Mouse (Mus musculus) adrenal gland, postnatal 14 days (tissue): Measurements from ENCODE around the gene Lgr6. TPM values are rescaled to one million over a fixed set of nuclear protein-coding genes. Genes with fewer than 3 reads are reported as not detected.
A peak's percentile ranks its signal among the peaks of the same experiment; 100 is the strongest.
"Not testable (repeated sequence)": the region's sequence is repeated elsewhere in the genome, so short reads cannot be mapped to it uniquely, and the experiment has no call there.

ENCODE experiments used
- DNase-seq: peaks from one replicate; pipeline ENCODE4 v3.0.0; 2021; ENCODE audit warnings: mixed read lengths
- total RNA-seq: library from RNA; stranded (reverse); gene quantifications from 2 replicates; pipeline ENCODE4 v1.2.3, GENCODE M21; 2021

Lgr6 gene
- total RNA-seq, 1 experiment from 2014 or later = 22.0 TPM

DNA sequence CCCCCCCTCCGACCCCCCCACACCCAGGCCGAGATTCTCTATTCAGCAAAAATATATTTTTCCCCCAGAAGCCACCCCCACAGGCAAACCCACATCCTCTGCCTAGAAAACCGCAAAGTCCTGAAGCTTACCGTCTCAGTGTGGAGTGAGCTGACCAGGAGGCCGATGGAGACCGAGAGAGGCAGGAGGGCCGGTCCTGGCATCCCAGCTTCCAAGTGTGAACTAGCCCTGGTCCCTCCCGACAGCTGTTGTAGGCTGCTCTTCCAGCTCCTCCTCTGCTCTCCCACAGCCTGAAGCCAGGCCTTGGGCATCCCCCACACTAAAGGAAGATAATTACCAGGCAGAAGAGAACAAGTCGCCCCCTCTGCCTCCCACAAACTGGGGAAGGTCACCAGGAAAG is 23.9 kb upstream of the Lgr6 start:
- DNase-seq = no peak

DNA sequence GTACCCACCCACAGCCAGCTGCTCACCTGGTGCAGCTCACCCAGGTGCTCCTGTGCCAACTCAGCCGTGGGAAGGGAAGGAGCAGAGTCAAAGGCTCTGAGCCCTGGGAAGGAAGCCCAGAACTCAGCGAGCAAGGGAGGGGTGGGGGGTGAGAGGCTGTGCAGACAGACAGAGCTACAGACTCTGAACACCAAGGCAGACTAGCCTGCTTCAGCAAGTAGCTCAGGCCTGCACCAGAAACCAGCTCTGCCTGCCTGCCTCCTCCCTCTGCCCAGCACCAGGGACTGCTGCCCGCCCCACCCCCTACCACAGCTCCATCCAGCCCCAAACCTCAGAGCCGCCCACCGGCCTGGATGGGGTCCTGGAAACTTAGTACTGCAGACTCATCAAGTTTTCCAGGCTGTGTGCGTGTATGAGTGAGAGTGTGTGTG is 22.9 kb upstream of the Lgr6 start:
- no peak for DNase-seq

DNA sequence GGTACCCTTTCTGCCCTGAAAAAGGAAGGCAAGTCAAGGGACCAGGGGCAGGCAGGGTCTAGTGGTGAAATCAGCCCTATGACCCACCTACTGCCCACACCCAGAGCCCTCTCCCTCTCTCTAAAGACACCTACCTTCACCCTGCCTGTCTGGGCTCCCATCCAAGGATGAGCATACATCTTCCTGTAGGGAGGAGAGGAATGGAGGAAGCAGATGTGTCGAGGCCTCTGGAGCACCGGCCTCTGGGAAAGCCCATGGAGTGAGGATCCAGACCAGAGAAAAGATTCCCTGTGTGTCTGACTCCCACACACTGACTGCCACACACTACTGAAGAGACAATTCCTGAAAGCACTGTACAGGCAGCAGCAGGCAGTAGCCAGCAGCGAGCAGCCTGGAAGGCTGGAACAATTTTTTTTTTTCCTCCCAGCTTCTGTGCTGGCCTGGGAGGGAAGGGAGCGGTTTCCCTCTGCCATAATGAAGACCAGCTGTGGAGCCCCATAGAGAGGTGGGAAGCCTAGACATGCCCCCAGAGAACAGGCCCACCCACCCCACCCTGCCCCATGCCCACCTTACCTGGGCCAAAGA is 21.5 kb upstream of the Lgr6 start:
- peak; percentile 46 for DNase-seq

DNA sequence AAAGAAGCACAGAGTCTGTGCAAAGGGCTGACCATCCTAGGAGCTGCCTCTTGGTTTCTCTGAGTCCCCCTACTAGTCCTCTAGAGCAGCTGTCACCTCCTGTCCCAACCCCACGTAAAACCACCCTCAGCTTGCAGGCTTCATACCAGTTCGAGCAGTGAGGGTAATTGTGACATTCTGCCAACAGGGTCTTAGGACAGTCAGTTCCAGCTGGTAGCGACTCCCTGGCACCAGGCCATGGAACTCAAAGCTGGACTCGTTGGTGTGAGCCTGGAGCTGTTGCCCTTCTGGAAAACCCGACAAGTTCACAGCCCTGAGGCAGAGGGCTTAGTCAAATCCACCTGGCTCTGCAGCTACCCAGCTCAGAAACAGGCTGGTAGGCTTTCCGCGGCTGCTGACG is 20.9 kb upstream of the Lgr6 start:
- DNase-seq = peak; percentile 61

DNA sequence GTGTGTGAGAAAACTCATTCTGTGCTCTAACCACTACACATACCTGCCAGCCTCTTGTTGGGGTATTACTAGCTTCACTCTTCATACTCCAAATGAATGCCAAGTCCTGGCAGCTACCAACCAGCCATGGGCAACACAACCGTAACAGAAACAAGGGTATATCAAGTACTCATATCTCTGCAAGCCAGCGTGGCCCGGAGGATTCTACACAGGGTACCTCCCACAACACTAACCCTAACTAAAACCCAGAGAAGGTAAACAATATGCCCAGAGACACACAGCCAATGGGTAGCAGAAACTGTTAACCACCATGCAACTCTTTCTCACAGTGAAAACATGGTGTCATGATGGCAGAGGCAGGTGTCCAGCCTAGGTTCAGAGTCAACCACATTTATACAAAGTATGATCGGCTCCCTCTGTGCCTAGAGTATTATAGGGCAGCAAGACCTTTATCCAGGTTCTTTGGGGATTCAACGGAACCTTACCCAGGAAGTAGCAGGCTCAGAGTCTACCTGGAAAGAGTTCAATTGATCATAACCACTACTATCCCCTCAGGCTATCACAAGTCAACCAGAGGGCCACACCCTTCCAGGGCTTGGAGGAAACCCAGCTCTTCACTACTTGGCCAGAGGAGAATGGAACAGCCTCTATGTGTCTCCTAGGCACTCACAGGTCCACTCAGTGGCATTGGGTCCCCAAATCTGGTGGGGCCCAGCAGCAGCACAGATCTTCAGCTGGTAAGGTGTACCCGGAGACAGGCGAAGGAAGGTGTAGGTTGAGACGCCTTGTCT is 19.7 kb upstream of the Lgr6 start:
- DNase-seq = no peak

DNA sequence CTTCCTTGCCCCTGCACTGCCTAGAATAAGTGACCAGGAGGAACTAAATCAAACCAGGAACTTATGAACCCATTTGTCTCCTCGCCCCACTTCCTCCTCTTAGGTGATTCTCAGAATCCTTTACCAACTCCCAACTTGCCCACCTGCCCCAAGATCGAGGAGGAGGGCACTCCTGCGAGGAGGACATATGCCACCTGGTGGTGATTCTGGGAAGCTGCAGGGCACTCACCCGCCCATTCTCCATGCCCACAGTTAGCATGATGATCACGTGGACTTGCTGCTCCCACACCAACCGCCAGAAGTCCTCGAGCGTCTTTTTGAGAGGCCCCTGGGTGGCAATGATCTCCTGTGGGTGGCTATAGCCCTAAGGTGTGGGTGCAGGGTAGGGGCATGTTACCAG is 7.6 kb upstream of the Lgr6 start:
- peak; percentile 66 for DNase-seq

DNA sequence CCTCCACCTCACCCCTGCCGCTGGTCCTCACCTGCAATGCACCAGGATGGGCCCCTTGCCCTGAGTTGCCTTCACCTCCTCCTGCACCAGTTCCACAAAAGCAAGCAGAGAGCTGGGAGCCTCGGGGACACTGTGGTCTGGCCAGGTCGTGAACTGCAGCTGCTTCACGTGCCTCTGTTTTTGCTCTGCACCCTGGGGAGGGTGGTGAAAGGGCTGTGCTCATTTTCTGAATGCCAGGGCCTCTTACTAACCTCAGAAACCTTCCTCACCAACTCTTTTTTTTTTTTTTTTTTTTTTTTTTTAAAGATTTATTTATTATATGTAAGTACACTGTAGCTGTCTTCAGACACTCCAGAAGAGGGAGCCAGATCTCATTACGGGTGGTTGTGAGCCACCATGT is 6.2 kb upstream of the Lgr6 start:
- DNase-seq = not testable (repeated sequence)

DNA sequence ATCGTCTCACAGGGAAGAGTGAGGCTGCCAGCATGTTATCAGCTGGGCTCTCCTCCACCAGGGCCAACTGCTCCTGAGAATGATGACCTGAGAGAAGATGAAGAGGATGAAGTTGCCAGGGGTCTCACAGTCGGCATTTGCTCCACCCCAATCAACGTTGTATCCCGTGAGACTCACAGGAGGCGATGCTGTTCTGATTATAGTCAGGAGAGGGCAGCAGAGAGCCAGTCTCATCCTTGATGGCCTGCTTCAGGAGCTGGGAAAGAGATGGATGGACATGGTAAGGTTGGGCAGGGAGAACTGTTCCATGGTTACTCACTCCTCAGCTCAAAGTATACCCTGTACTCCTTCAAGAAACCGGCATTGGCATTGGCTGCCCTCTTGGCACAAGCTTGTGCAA is 5.0 kb upstream of the Lgr6 start:
- DNase-seq = peak; percentile 79

DNA sequence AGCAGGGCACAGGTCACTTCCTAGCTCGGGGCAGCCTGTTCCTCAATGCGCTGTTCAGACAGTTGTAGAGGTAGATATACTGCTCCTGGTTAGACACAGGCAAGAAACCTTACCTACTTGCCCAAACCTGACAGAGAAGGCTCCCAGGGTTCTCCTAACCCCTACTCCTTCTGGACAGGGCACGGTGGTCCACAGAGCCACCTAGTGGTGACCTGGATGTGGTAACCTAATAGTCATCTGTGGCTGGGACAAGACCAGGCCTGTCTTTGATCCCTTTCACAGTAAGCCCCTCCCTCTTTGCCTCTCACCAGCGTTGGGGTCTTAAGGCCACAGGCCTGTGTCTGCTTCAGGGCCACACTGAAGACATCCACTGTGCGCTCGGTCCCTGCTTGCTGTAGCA is 3.5 kb upstream of the Lgr6 start:
- DNase-seq = peak; percentile 55

DNA sequence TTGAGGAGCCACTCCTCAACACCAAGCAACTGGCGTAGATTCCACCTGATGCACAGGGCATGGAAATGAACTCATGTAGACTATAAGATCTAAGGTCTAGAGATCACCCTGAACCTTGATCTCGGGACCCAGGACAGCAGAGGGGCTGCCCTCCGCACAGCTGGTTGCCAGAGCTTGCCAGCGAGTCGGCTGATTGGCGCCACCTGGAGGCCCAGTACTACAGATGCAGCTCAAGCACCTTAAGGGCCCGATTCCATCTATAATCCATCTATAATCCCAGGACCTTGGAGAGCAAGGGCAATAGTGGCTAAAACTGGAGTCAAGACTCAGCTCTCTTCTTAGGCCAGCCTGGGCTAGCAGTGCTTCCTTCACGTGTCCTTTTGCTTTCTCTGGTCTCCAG is 875 bp upstream of the Lgr6 start:
- peak; percentile 85 for DNase-seq

DNA sequence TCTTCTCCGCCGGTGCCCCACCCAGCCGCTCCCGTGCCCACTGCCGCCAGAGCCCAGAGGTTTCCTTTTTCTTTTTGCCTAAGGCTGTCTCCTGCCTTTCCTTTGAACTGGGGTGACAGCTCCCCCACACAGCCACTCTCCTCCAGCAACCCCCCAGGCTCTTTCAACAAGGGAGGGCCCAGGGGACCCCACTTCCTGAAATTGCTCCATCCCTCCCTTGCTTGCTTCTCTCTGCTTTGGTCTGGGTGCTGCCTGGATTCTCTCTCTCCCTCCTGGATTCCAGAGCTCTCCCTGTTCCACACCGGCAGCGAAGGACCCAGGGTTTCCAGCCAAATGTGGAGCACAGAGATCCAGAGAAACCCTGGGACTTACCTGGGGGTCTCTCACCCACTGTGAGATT is 4.7 kb downstream of the Lgr6 start:
- DNase-seq = no peak

DNA sequence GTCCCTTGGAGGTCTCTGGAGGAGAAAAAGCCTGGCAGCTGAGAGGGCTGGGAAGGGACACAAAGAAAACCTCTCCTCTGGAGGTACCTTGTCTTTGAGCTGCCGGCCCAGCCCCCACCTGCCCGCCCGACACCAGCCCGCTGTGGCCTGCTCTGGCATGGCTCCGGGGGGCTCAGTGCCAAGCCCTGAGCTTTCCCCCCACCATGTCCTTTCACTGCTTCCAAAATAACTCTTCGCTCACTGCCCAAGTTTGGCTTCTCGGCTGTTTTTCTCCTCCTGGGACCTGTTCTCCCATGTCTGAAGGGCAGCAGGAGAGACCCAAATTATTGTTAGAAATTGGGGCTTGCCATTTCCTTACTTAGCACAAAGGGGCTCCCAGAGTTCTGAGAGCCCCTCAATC is 6.6 kb downstream of the Lgr6 start:
- DNase-seq = peak; percentile 68

DNA sequence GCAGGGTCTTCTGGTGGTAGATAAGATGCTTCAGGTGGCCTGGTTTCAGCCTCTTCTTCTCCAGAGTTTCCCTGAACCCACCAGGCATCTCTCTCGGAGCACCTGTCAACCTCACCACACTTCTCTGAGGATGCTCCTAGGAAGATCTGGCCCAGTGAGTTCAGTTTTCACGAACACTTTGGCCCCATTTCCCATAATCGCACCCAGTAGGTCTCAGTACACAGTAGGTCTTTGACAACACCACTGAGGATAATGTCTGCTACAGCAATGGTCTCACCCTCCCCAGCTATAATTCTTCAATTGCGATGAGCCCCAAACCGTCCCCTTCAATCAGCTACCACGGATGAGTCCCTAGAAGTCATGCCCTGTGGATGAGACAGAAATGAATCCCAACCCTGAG is 7.6 kb downstream of the Lgr6 start:
- DNase-seq = no peak

DNA sequence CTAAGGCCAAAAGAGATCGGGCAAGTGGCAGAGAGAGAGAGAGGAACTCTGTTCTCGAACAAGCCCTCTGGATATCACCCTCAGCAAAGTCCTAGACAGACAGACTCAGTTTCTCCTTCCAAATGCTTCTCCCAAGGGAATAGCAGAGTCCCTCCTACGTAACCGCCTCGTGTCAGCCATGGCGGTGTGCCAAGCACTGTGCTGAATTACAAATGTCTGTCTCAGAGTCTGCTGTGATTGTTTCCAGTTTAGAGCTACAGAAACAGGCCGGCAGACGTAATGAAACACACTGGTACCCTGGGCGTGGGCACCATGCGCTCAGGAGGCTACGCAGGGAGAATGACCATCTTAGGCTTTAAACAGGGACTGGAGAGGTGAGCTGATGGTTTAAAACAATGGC is 8.8 kb downstream of the Lgr6 start:
- DNase-seq = no peak

DNA sequence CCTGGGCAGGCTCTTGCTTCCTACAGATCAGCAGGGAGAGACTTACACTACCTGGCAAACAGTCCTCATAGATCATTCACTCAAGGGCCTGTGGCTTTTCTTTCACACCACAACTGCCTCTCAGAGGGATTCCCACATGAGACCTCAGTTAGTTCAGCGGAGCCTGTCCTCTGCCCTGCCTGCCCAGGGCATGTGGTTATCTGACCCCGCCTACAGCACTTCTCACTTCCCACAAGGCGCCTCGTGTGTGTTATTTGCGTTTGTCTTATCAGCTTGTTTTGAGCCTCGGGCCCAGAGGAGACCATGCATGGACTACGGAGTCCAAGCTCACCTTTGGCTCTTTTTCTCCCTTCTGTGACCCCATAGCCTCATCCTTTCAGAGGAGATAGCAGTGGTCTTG is 9.9 kb downstream of the Lgr6 start:
- DNase-seq = no peak

DNA sequence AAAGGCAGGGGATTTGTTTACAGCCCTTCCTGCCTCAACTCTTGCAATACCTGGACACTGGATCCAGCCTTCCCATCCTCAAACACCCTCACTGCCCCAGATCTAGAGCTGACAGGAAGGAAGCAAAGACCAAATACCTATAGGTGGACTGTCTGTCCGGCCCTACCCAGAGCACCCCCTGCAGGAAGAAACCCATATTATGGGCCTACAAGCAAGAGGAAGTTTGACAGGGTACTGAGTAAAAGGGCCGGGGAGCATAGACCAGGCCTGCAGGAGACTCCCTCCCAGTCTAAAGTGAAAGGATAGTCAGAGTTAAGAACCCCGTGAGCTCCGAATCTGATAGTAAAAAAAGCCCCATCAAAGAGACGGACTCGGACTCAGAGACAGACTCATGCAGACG is 10.4 kb downstream of the Lgr6 start:
- DNase-seq = no peak

DNA sequence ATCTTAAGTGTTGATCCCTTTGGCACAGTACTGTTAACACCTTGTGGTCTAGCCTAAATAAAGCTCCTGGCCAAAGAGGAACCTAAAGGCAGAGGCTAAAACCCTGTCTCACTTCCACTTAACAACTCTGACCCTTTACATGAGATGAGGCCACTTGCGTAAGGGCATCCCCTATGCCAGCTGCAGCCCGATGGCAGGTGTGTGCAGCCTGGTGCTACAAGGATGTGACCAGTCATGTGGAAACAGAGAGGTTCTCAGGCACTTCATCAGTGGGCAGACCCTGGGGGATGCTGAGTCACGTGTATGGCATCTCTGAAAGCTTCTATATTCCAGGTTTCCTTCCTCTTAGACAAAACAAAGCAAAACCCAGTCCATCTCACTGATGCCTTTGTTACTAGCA is 14.2 kb downstream of the Lgr6 start:
- no peak for DNase-seq

DNA sequence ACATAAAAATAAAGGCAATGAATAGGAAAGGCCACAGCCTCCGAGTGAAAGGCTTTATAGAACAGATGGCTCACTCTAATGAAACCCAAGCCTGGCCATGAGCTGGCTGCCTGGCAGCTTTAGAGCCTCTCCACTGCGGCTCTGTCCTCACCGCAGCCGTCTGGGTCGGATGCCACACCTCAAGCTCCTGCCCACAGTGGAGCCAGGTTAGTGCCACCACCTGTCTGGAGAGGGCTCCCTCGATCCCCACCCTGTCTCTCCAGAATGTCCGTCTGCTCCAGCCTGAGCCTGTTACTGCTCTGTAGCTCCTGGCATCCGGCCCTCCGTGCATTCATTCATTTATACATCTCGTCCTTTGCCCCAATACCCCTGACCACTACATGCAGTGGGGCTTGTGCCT is 15.4 kb downstream of the Lgr6 start:
- DNase-seq = no peak

DNA sequence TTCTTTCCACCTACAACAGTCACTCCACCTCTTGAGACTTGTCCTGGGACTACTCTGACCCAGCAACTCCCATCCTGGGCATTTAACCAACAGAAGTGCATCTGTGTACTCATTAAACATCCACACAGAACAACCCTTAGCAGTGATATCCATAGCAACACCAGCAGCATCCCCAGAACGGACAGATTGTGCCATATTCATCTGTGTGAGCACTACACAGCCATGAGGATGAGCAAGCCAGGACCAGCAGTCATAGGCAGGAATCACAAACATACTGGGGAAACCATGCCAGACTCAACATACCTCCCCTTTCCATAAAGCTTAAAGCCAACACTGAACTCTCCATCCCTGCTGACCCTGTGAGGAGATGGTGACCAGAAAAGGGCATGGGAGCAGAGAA is 17.7 kb downstream of the Lgr6 start:
- DNase-seq = no peak

DNA sequence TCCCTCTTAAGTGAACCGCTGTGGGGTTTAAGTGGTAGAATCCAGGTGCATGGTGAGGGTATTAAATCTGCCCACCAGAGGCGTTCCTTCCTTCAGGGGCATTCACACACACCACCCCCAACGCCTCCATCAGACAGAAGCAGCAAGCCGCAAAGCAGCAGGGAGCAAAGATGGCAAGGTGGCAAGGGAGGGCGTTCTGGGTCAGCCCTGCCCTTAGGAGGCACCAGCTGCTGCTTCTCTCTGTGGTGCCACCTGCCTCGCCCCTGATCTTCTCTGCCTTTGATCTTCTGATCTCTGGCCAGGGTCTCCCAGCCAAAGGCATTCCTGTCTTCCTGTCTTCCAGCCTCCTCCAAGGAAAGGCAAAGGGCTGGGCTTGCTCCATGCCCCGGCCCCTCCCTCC is 19.1 kb downstream of the Lgr6 start:
- DNase-seq = no peak

DNA sequence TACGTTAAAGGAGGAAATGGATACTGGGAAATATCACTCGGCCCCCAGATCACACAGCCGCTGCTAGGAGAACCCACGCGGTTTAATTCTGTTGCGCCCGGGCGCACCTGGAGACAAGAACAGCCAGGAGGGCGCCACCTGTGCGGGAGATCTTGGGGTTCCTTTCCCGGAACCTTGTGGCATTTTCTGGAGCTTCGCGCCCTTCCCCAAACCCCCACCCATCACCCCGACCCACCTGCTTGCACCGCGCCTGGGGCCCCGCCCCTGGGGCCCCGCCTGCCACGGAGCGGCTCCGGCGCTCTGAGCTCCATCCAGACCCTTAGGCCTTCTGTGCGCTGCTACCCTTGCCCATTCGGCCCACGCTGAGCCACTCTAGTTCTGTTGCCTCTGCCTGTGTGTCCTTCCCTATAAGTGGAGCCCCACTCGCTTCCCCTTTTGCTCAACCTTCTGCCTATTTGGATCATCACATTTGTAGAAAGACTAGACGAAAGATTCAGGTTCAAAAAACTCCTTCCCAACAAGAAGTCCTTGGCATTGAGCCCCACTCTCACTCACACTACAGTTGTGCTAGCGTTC is 19.7 kb downstream of the Lgr6 start:
- DNase-seq = no peak

DNA sequence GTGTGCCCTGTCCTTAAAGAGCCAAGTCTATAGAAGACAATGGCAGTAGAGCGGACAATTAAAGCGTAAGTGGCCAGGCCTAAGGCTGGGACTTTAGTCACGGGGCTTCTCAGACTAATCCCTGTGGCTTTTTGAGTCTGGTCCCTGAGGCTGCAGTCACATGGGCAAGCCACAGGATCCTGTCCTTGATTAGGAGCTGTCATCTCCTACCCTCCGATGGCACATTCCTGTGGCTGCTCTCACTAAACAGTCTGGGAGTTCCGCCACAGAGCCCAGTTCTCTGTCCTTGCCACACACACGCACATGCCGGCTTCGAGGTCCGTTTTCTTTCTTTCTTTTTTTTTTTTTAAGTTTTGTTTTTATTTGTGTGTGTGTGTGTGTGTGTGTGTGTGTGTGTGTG is 21.6 kb downstream of the Lgr6 start:
- DNase-seq = peak; percentile 60

DNA sequence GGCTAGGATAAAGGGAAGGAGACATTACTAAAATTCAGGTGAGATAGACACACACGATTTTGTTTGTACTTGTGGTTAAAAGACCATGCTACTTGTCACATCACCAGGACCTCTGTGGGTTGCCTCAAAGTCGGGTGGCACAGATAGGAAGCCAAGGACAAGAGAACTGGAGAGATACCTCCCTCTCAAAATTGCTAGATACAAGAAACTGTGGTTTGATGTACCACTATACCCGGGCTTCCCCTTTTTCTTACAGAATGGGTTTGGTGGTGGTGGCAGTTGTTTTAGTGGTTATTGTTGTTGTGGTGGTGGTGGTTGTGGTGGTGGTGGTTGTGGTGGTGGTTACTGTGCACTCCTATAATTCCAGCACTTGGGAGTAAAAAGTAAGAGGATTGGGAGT is 22.8 kb downstream of the Lgr6 start:
- DNase-seq = no peak

DNA sequence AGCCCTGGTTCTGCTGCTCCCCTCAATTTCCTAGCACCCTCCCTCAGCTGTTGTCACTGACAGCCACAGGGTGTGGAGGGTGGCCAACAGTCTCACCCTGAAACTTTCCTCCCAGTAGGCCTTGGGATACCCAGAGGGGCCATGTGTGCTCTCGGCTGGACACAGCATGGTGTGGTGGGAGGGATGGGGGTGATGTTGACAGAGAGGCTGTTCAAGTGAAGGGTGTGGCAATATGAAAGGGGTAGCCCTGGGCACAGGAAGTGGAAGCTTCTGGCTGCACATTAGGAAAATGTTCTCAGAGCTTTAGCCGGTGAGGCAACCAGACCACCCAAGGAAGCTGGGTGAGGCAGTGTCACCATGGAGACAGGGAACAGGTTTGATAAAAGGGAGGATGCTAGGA is 26.1 kb downstream of the Lgr6 start:
- no peak for DNase-seq
